Mouse (Mus musculus): Measurements from ENCODE around the gene Pex3. TPM values are rescaled to one million over a fixed set of nuclear protein-coding genes. Genes with fewer than 3 reads are reported as not detected.
A peak's percentile ranks its signal among the peaks of the same experiment; 100 is the strongest.
"Not testable (repeated sequence)": the region's sequence is repeated elsewhere in the genome, so short reads cannot be mapped to it uniquely, and the experiment has no call there.

The Pex3 gene
- polyA plus RNA-seq, 1 experiment from 2014 or later: 17.4 TPM

- no peak overlapping the region for H3K4me2 ChIP-seq
- H3K36me3 ChIP-seq: peaks cover 31% of the 10 kb centered on the region
- peak; percentile 80; the same call in 1 of the 2 replicates for ATAC-seq (replicated peaks; ENCODE audit: insufficient number of reproducible peaks, insufficient read depth, low FRiP score, low read depth)
- H3K9ac ChIP-seq: no peak overlapping the region
- H3K27ac ChIP-seq: peak overlapping the region; percentile 76
- 27% methylated on average over 3 of the region's 3 CpGs for WGBS
- H3K27me3 ChIP-seq: no peaks in the 10 kb centered on the region
- peaks cover 14% of the 10 kb centered on the region for H3K4me1 ChIP-seq (replicated peaks)
- H3K4me3 ChIP-seq: no peak overlapping the region
- no peaks in the 10 kb centered on the region for H3K9me3 ChIP-seq (replicated peaks)
Measured at GRCm38 (mm10) chr10:13534751-13535150, 18.2 kb downstream of the Pex3 start.

- H3K36me3 ChIP-seq: peaks cover 33% of the 10 kb centered on the region
- H3K27ac ChIP-seq: no peak overlapping the region
- 78% methylated on average over 4 of the region's 4 CpGs for WGBS
- H3K4me3 ChIP-seq: no peak overlapping the region
- no peak overlapping the region for H3K9ac ChIP-seq
- no peak overlapping the region for H3K4me2 ChIP-seq
- H3K4me1 ChIP-seq (replicated peaks): no peaks in the 10 kb centered on the region
- H3K27me3 ChIP-seq: no peaks in the 10 kb centered on the region
- ATAC-seq (replicated peaks; ENCODE audit: insufficient number of reproducible peaks, insufficient read depth, low FRiP score, low read depth): no peak
- H3K9me3 ChIP-seq (replicated peaks): no peaks in the 10 kb centered on the region
Measured at GRCm38 (mm10) chr10:13528155-13528554, 24.8 kb downstream of the Pex3 start.

GRCm38 (mm10) chr10:13521857-13522256 is 31.1 kb downstream of the Pex3 start:
- Histone ChIP-seq H3K4me2 (no peak overlapping the region), H3K4me3 (no peak overlapping the region), H3K36me3 (0 out of 2 replicates have a peak, but pooled peaks cover under 1% of the 10 kb centered on the region), H3K27ac (no peak overlapping the region), H3K9ac (no peak overlapping the region), H3K4me1 (replicated peaks) (no peaks in the 10 kb centered on the region), H3K27me3 (no peaks in the 10 kb centered on the region), H3K9me3 (replicated peaks) (no peaks in the 10 kb centered on the region)
- ATAC-seq (replicated peaks; ENCODE audit: insufficient number of reproducible peaks, insufficient read depth, low FRiP score, low read depth): no peak
- WGBS: 80% methylated on average over 4 of the region's 4 CpGs

- no peak overlapping the region for H3K9ac ChIP-seq
- no peaks in the 10 kb centered on the region for H3K27me3 ChIP-seq
- no peaks in the 10 kb centered on the region for H3K9me3 ChIP-seq (replicated peaks)
- 35% methylated on average over 8 of the region's 8 CpGs for WGBS
- H3K4me1 ChIP-seq (replicated peaks): peaks cover 15% of the 10 kb centered on the region
- H3K36me3 ChIP-seq: peaks cover 7% of the 10 kb centered on the region; the same call in 1 of the 2 replicates
- peak overlapping the region; percentile 68 for H3K4me3 ChIP-seq
- peak overlapping the region; percentile 55 for H3K27ac ChIP-seq
- H3K4me2 ChIP-seq: peak overlapping the region; percentile 91
- ATAC-seq (replicated peaks; ENCODE audit: insufficient number of reproducible peaks, insufficient read depth, low FRiP score, low read depth): no peak
Measured at GRCm38 (mm10) chr10:13502371-13502770, 50.6 kb downstream of the Pex3 start.

- H3K4me3 ChIP-seq: peak overlapping the region; percentile 68
- H3K4me2 ChIP-seq: peak overlapping the region; percentile 91
- not testable (repeated sequence) for ATAC-seq (replicated peaks; ENCODE audit: insufficient number of reproducible peaks, insufficient read depth, low FRiP score, low read depth); H3K27me3 ChIP-seq; H3K36me3 ChIP-seq; H3K9me3 ChIP-seq (replicated peaks)
- H3K9ac ChIP-seq: peak overlapping the region; percentile 64
- H3K4me1 ChIP-seq (replicated peaks): peaks cover 22% of the 10 kb centered on the region
- WGBS: 40% methylated on average over 4 of the region's 4 CpGs
- H3K27ac ChIP-seq: peak overlapping the region; percentile 55
Measured at GRCm38 (mm10) chr10:13501533-13501932, 51.4 kb downstream of the Pex3 start.

GRCm38 (mm10) chr10:13500938-13501496 is 51.9 kb downstream of the Pex3 start:
- H3K27me3 ChIP-seq: no peaks in the 10 kb centered on the region
- no peaks in the 10 kb centered on the region for H3K9me3 ChIP-seq (replicated peaks)
- peak overlapping the region; percentile 68 for H3K4me3 ChIP-seq
- peak overlapping the region; percentile 55 for H3K27ac ChIP-seq
- peak overlapping the region; percentile 64 for H3K9ac ChIP-seq
- no peaks in the 10 kb centered on the region for H3K36me3 ChIP-seq
- peak overlapping the region; percentile 91 for H3K4me2 ChIP-seq
- peak; percentile 85 for ATAC-seq (replicated peaks; ENCODE audit: insufficient number of reproducible peaks, insufficient read depth, low FRiP score, low read depth)
- 1% methylated on average over 30 of the region's 30 CpGs for WGBS
- peaks cover 27% of the 10 kb centered on the region for H3K4me1 ChIP-seq (replicated peaks)

GRCm38 (mm10) chr10:13500473-13500872 is 52.5 kb downstream of the Pex3 start:
- WGBS: 50% methylated on average over 9 of the region's 9 CpGs
- peak overlapping the region; percentile 55 for H3K27ac ChIP-seq
- H3K4me2 ChIP-seq: peak overlapping the region; percentile 91
- H3K9ac ChIP-seq: peak overlapping the region; percentile 64
- H3K4me3 ChIP-seq: peak overlapping the region; percentile 68
- no peaks in the 10 kb centered on the region for H3K9me3 ChIP-seq (replicated peaks)
- no peaks in the 10 kb centered on the region for H3K36me3 ChIP-seq
- H3K27me3 ChIP-seq: no peaks in the 10 kb centered on the region
- ATAC-seq (replicated peaks; ENCODE audit: insufficient number of reproducible peaks, insufficient read depth, low FRiP score, low read depth): no peak
- peaks cover 27% of the 10 kb centered on the region for H3K4me1 ChIP-seq (replicated peaks)

GRCm38 (mm10) chr10:13499331-13499730 is 53.6 kb downstream of the Pex3 start, which contains the start of gene Fuca2:
Gene Fuca2, plus strand, starts transcription at chr10:13499540.
- Histone ChIP-seq H3K4me1 (replicated peaks) (peaks cover 27% of the 10 kb centered on the region), H3K9ac (no peak within 1 kb of the TSS), H3K4me3 (no peak within 1 kb of the TSS), H3K36me3 (no peaks in the 10 kb centered on the region), H3K27me3 (no peaks in the 10 kb centered on the region), H3K9me3 (replicated peaks) (no peaks in the 10 kb centered on the region), H3K27ac (no peak within 1 kb of the TSS), H3K4me2 (no peak within 1 kb of the TSS; the same call in 1 of the 2 replicates)
- no peak for ATAC-seq (replicated peaks; ENCODE audit: insufficient number of reproducible peaks, insufficient read depth, low FRiP score, low read depth)
- 86% methylated on average over 2 of the region's 2 CpGs for WGBS

- H3K27ac ChIP-seq: peak overlapping the region; percentile 56
Measured at GRCm38 (mm10) chr10:13496315-13496714, 56.6 kb downstream of the Pex3 start.

GRCm38 (mm10) chr10:13493978-13494686 is 58.8 kb downstream of the Pex3 start:
- WGBS: 83% methylated on average over 9 of the region's 9 CpGs

More at GRCm38 (mm10) chr10:13496315-13496714, 56.6 kb downstream of the Pex3 start:
- Histone ChIP-seq H3K4me3 (no peak overlapping the region), H3K4me1 (replicated peaks) (peaks cover 17% of the 10 kb centered on the region), H3K27me3 (no peaks in the 10 kb centered on the region), H3K9ac (no peak overlapping the region), H3K4me2 (no peak overlapping the region), H3K9me3 (replicated peaks) (no peaks in the 10 kb centered on the region), H3K36me3 (no peaks in the 10 kb centered on the region)
- ATAC-seq (replicated peaks; ENCODE audit: insufficient number of reproducible peaks, insufficient read depth, low FRiP score, low read depth): peak; percentile 65
- 63% methylated on average over 3 of the region's 3 CpGs for WGBS

GRCm38 (mm10) chr10:13489671-13490070 is 63.3 kb downstream of the Pex3 start:
- Histone ChIP-seq H3K4me3 (no peak overlapping the region), H3K27me3 (no peaks in the 10 kb centered on the region), H3K4me2 (no peak overlapping the region), H3K9ac (no peak overlapping the region), H3K9me3 (replicated peaks) (no peaks in the 10 kb centered on the region), H3K4me1 (replicated peaks) (peaks cover 6% of the 10 kb centered on the region), H3K27ac (peak overlapping the region; percentile 45), H3K36me3 (no peaks in the 10 kb centered on the region)
- WGBS: 40% methylated on average over 6 of the region's 6 CpGs
- ATAC-seq (replicated peaks; ENCODE audit: insufficient number of reproducible peaks, insufficient read depth, low FRiP score, low read depth): no peak

More at GRCm38 (mm10) chr10:13493978-13494686, 58.8 kb downstream of the Pex3 start:
- peaks cover 19% of the 10 kb centered on the region for H3K4me1 ChIP-seq (replicated peaks)
- no peak overlapping the region for H3K9ac ChIP-seq
- H3K4me2 ChIP-seq: no peak overlapping the region
- H3K27me3 ChIP-seq: no peaks in the 10 kb centered on the region
- H3K36me3 ChIP-seq: no peaks in the 10 kb centered on the region
- no peak overlapping the region for H3K4me3 ChIP-seq
- no peak overlapping the region for H3K27ac ChIP-seq
- no peaks in the 10 kb centered on the region for H3K9me3 ChIP-seq (replicated peaks)
- ATAC-seq (replicated peaks; ENCODE audit: insufficient number of reproducible peaks, insufficient read depth, low FRiP score, low read depth): no peak

Measured in heart, embryonic 15.5 days (tissue).